Mouse (Mus musculus): Measurements from ENCODE around the gene Idi2. TPM values are rescaled to one million over a fixed set of nuclear protein-coding genes. Genes with fewer than 3 reads are reported as not detected.
"Not testable (repeated sequence)": the region's sequence is repeated elsewhere in the genome, so short reads cannot be mapped to it uniquely, and the experiment has no call there.

Idi2 gene
- not detected in 2 replicates for total RNA-seq (2012; rRNA removed)
- not detected in 2 replicates for total RNA-seq (2014; rRNA removed)
- polyA plus RNA-seq (2012; ENCODE audit: insufficient read length, low read depth): not detected in 2 replicates

DNA sequence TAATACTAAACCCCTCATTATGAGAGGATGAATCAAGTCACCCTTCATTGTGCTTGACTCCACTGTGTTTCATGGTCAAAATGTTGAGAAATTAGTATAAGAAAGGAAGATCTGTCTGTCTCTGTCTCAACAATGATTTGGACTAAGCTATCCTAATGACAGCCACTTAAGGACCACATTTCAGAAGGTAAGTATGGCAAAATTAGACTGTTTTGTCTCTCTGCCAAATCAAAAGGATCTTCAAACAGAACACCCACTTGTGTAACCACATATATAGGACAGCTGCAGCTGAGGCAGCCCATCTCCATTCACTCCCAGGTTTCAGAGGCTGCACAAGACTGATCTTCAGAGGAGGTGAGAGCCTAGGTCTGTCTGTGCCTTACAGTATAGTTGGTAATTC lies at the start of gene Idi2:
Gene Idi2 (plus strand): TSS at position 301 of the 400 bp plus-strand sequence.
- H3K27me3 ChIP-seq (replicated peaks); H3K4me1 ChIP-seq (ENCODE audit: control insufficient read depth in 1 of 2, insufficient read depth in 2 of 2); DNase-seq (ENCODE audit: extremely low read depth); H3K79me2 ChIP-seq (replicated peaks; ENCODE audit: control insufficient read depth, extremely low read depth, insufficient read depth, poor library complexity, severe bottlenecking); H3K4me3 ChIP-seq (replicated peaks in 1 of 3; ENCODE audit: low read depth in 2 of 3, low read length in 2 of 3, poor library complexity in 1 of 3); in situ Hi-C loops (cut with MboI; ENCODE audit: low pct_ligation_motif_present, low pct_unique_long_range_greater_than_20kb, low sequenced_read_pairs); H3K27ac ChIP-seq (ENCODE audit: insufficient read depth, low read depth); H3K9me3 ChIP-seq (replicated peaks; ENCODE audit: low read length); H3K36me3 ChIP-seq (replicated peaks in 1 of 2; ENCODE audit: control insufficient read depth in 1 of 2, insufficient read depth in 1 of 2, low read length in 1 of 2); dilution Hi-C loops (cut with MboI; ENCODE audit: extremely low pct_ligation_motif_present, extremely low pct_unique_long_range_greater_than_20kb, low sequenced_read_pairs); H3K9ac ChIP-seq (ENCODE audit: insufficient read depth, low read depth); H3K4me2 ChIP-seq (ENCODE audit: insufficient read depth, low read depth, poor library complexity, severe bottlenecking): not testable (repeated sequence)

DNA sequence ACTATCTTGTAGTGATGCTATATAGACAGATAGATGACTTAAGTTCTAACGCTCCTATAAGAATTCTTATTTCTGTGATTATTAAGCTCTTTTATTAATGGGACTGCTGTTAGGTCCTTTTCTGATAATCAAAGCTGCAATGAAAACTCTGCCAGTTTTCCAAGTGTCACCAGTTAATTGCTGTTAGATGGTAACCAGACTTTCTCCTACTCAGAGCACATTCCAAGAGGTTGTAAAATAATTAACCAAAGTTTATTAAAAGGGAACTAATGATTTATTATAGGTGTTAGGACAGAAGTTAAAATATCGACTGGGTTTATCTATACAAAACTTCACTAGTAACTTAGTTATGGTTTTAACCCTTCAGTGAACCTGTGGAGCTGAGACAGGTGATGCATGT lies 46.7 kb upstream of the Idi2 start:
- DNase-seq (ENCODE audit: extremely low read depth); H3K36me3 ChIP-seq (replicated peaks in 1 of 2; ENCODE audit: control insufficient read depth in 1 of 2, insufficient read depth in 1 of 2, low read length in 1 of 2); H3K27ac ChIP-seq (ENCODE audit: insufficient read depth, low read depth); dilution Hi-C loops (cut with MboI; ENCODE audit: extremely low pct_ligation_motif_present, extremely low pct_unique_long_range_greater_than_20kb, low sequenced_read_pairs); H3K4me1 ChIP-seq (ENCODE audit: control insufficient read depth in 1 of 2, insufficient read depth in 2 of 2); H3K79me2 ChIP-seq (replicated peaks; ENCODE audit: control insufficient read depth, extremely low read depth, insufficient read depth, poor library complexity, severe bottlenecking); H3K4me3 ChIP-seq (replicated peaks in 1 of 3; ENCODE audit: low read depth in 2 of 3, low read length in 2 of 3, poor library complexity in 1 of 3); in situ Hi-C loops (cut with MboI; ENCODE audit: low pct_ligation_motif_present, low pct_unique_long_range_greater_than_20kb, low sequenced_read_pairs); H3K27me3 ChIP-seq (replicated peaks); H3K4me2 ChIP-seq (ENCODE audit: insufficient read depth, low read depth, poor library complexity, severe bottlenecking); H3K9ac ChIP-seq (ENCODE audit: insufficient read depth, low read depth); H3K9me3 ChIP-seq (replicated peaks; ENCODE audit: low read length): not testable (repeated sequence)

DNA sequence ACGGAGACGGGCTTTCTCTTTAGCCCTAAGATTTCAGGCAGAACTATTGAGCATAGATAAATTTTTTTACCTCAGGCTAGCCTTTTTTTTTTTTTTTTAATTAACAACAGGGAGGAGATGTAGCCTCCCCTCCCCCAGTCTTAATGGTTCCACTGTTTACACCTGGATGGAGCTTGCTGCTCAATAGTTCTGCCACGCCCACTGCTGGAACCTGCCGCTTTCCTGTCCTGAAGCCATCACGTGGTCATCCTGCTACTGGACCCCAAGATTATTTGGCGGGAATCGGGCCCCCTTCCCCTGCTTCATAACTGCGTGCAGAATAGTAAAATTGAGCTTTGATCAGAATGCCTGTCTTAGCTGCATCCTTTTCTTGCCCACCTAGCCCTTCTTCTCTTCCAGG lies 38.8 kb upstream of the Idi2 start:
- dilution Hi-C loops (cut with MboI; ENCODE audit: extremely low pct_ligation_motif_present, extremely low pct_unique_long_range_greater_than_20kb, low sequenced_read_pairs); H3K9ac ChIP-seq (ENCODE audit: insufficient read depth, low read depth); in situ Hi-C loops (cut with MboI; ENCODE audit: low pct_ligation_motif_present, low pct_unique_long_range_greater_than_20kb, low sequenced_read_pairs); H3K27me3 ChIP-seq (replicated peaks); H3K27ac ChIP-seq (ENCODE audit: insufficient read depth, low read depth); H3K79me2 ChIP-seq (replicated peaks; ENCODE audit: control insufficient read depth, extremely low read depth, insufficient read depth, poor library complexity, severe bottlenecking); H3K4me1 ChIP-seq (ENCODE audit: control insufficient read depth in 1 of 2, insufficient read depth in 2 of 2); H3K4me3 ChIP-seq (replicated peaks in 1 of 3; ENCODE audit: low read depth in 2 of 3, low read length in 2 of 3, poor library complexity in 1 of 3); H3K9me3 ChIP-seq (replicated peaks; ENCODE audit: low read length); H3K36me3 ChIP-seq (replicated peaks in 1 of 2; ENCODE audit: control insufficient read depth in 1 of 2, insufficient read depth in 1 of 2, low read length in 1 of 2); DNase-seq (ENCODE audit: extremely low read depth); H3K4me2 ChIP-seq (ENCODE audit: insufficient read depth, low read depth, poor library complexity, severe bottlenecking): not testable (repeated sequence)

DNA sequence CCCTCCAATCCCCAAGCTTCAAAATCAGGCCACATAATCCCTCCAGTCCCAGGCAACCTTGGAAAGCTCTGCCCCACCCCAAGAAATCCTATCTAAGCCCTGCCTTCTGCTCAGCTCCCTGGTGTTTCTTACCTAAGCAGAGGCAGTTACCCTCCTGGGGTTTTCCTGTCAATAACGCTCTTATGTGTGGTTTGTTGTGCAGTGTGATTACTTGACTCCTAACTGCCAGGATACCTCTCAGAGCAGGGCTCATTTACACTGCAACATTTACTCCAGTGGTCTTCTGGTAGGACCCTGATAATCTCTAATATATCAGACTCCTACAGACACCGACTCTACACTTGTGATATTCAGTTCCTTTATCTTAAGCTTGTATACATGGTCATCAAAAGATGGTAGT lies 19.2 kb upstream of the Idi2 start:
- dilution Hi-C loops (cut with MboI; ENCODE audit: extremely low pct_ligation_motif_present, extremely low pct_unique_long_range_greater_than_20kb, low sequenced_read_pairs): no loop called here
- no peaks in the 10 kb centered on the region for H3K36me3 ChIP-seq (replicated peaks in 1 of 2; ENCODE audit: control insufficient read depth in 1 of 2, insufficient read depth in 1 of 2, low read length in 1 of 2)
- H3K9ac ChIP-seq (ENCODE audit: insufficient read depth, low read depth): no peak overlapping the region
- H3K27ac ChIP-seq (ENCODE audit: insufficient read depth, low read depth): no peak overlapping the region
- H3K27me3 ChIP-seq (replicated peaks): peaks cover 5% of the 10 kb centered on the region
- H3K9me3 ChIP-seq (replicated peaks; ENCODE audit: low read length): no peaks in the 10 kb centered on the region
- no peak overlapping the region for H3K4me2 ChIP-seq (ENCODE audit: insufficient read depth, low read depth, poor library complexity, severe bottlenecking)
- no peaks in the 10 kb centered on the region for H3K79me2 ChIP-seq (replicated peaks; ENCODE audit: control insufficient read depth, extremely low read depth, insufficient read depth, poor library complexity, severe bottlenecking)
- no peak overlapping the region for H3K4me3 ChIP-seq (replicated peaks in 1 of 3; ENCODE audit: low read depth in 2 of 3, low read length in 2 of 3, poor library complexity in 1 of 3)
- TF ChIP-seq NELFE (IDR thresholded peaks at IDR 0.05; ENCODE audit: low read depth, low read length) (no peak), RCOR1 (conservative IDR thresholded peaks at IDR 0.05; ENCODE audit: low read depth, low read length) (no peak)
- no peaks in the 10 kb centered on the region for H3K4me1 ChIP-seq (ENCODE audit: control insufficient read depth in 1 of 2, insufficient read depth in 2 of 2)
- in situ Hi-C loops (cut with MboI; ENCODE audit: low pct_ligation_motif_present, low pct_unique_long_range_greater_than_20kb, low sequenced_read_pairs): no loop called here
- DNase-seq (ENCODE audit: extremely low read depth): no peak

DNA sequence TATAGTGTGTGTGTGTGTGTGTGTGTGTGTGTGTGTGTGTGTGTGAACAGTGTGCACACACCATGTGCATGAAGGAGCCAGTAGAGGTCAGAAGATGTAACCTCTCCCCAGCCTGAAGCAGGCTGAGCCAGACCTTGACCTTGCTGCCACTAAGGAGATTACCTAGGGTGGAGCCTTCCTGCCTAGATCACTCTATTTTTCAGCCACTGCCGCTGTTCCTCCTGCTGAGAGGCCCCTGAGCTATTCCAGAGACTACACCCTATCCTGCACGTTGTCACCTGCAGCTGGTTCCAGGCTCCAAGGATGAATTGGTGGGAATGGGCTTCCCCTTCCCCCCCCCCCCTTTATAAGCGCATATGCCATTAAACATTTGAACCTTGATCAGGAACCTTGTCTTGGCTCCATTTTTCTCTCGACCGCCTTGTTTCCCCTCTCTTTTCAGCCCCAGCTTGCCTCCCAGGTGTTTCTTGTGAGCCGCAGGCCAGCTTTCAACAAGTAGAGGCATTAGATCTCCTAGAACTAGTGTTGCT lies 15.0 kb upstream of the Idi2 start:
- H3K27ac ChIP-seq (ENCODE audit: insufficient read depth, low read depth); H3K4me2 ChIP-seq (ENCODE audit: insufficient read depth, low read depth, poor library complexity, severe bottlenecking); H3K9me3 ChIP-seq (replicated peaks; ENCODE audit: low read length); H3K27me3 ChIP-seq (replicated peaks); H3K4me3 ChIP-seq (replicated peaks in 1 of 3; ENCODE audit: low read depth in 2 of 3, low read length in 2 of 3, poor library complexity in 1 of 3); in situ Hi-C loops (cut with MboI; ENCODE audit: low pct_ligation_motif_present, low pct_unique_long_range_greater_than_20kb, low sequenced_read_pairs); H3K36me3 ChIP-seq (replicated peaks in 1 of 2; ENCODE audit: control insufficient read depth in 1 of 2, insufficient read depth in 1 of 2, low read length in 1 of 2); H3K9ac ChIP-seq (ENCODE audit: insufficient read depth, low read depth); DNase-seq (ENCODE audit: extremely low read depth); H3K79me2 ChIP-seq (replicated peaks; ENCODE audit: control insufficient read depth, extremely low read depth, insufficient read depth, poor library complexity, severe bottlenecking); dilution Hi-C loops (cut with MboI; ENCODE audit: extremely low pct_ligation_motif_present, extremely low pct_unique_long_range_greater_than_20kb, low sequenced_read_pairs); H3K4me1 ChIP-seq (ENCODE audit: control insufficient read depth in 1 of 2, insufficient read depth in 2 of 2): not testable (repeated sequence)

DNA sequence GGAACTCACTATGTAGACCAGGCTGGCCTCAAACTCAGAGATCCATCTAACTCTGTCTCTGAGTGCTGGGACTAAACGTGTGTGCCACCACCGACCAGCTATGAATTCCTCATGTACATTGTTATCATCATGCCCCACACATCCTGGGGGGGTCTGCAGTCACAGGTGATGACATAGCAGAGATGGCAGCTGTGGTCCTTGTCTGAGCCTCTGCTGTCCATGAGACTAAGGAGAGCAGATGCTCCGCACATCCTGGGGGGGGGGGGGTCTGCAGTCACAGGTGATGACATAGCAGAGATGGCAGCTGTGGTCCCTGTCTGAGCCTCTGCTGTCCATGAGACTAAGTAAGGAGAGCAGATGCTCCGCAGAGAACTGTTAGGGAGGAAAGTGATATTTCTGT lies 11.6 kb upstream of the Idi2 start:
- dilution Hi-C loops (cut with MboI; ENCODE audit: extremely low pct_ligation_motif_present, extremely low pct_unique_long_range_greater_than_20kb, low sequenced_read_pairs); H3K4me2 ChIP-seq (ENCODE audit: insufficient read depth, low read depth, poor library complexity, severe bottlenecking); in situ Hi-C loops (cut with MboI; ENCODE audit: low pct_ligation_motif_present, low pct_unique_long_range_greater_than_20kb, low sequenced_read_pairs): not testable (repeated sequence)

More for the DNA sequence above, 11.6 kb upstream of the Idi2 start:
- not testable (repeated sequence) for H3K27ac ChIP-seq (ENCODE audit: insufficient read depth, low read depth); H3K9me3 ChIP-seq (replicated peaks; ENCODE audit: low read length); H3K79me2 ChIP-seq (replicated peaks; ENCODE audit: control insufficient read depth, extremely low read depth, insufficient read depth, poor library complexity, severe bottlenecking); H3K4me1 ChIP-seq (ENCODE audit: control insufficient read depth in 1 of 2, insufficient read depth in 2 of 2); H3K27me3 ChIP-seq (replicated peaks); H3K4me3 ChIP-seq (replicated peaks in 1 of 3; ENCODE audit: low read depth in 2 of 3, low read length in 2 of 3, poor library complexity in 1 of 3); H3K36me3 ChIP-seq (replicated peaks in 1 of 2; ENCODE audit: control insufficient read depth in 1 of 2, insufficient read depth in 1 of 2, low read length in 1 of 2); DNase-seq (ENCODE audit: extremely low read depth); H3K9ac ChIP-seq (ENCODE audit: insufficient read depth, low read depth)

Measured in CH12.LX (cell line).